Mouse (Mus musculus) kidney, embryonic 15.5 days (tissue): Measurements from ENCODE around the gene Pam16. TPM values are rescaled to one million over a fixed set of nuclear protein-coding genes. Genes with fewer than 3 reads are reported as not detected.

Experiments used
- ATAC-seq: fragments of 200-750 bp; cut with Nextera tagmentation; replicated peaks from 2 replicates; pipeline ENCODE4 v1.8.0; 2017; ENCODE audit warnings: moderate TSS enrichment; ENCODE audit not compliant: low FRiP score
- H3K27ac ChIP-seq: fragments of 300-500 bp; sonication (generic); 2 replicates; pipeline ENCODE4 v1.5.1; 2015; ENCODE audit warnings: mild to moderate bottlenecking, inconsistent platforms
- H3K27me3 ChIP-seq: fragments of 300-500 bp; sonication (generic); 2 replicates; pipeline ENCODE4 v1.6.1; 2015; ENCODE audit warnings: inconsistent platforms
- H3K36me3 ChIP-seq: fragments of 300-500 bp; sonication (generic); 2 replicates; pipeline ENCODE4 v1.6.1; 2015; ENCODE audit warnings: inconsistent platforms
- H3K4me1 ChIP-seq: fragments of 300-500 bp; sonication (generic); 2 replicates; pipeline ENCODE4 v1.6.1; 2015; ENCODE audit warnings: inconsistent platforms
- H3K4me2 ChIP-seq: fragments of 300-500 bp; sonication (generic); 2 replicates; pipeline ENCODE4 v1.6.1; 2015; ENCODE audit warnings: moderate library complexity, mild to moderate bottlenecking, inconsistent platforms
- H3K4me3 ChIP-seq: fragments of 300-500 bp; sonication (generic); replicated peaks from 2 replicates; pipeline ENCODE4 v1.5.1; 2015; ENCODE audit warnings: mild to moderate bottlenecking, inconsistent platforms
- H3K9ac ChIP-seq: fragments of 300-500 bp; sonication (generic); 2 replicates; pipeline ENCODE4 v1.6.1; 2015; ENCODE audit warnings: mild to moderate bottlenecking, inconsistent platforms
- H3K9me3 ChIP-seq: fragments of 300-500 bp; sonication (generic); replicated peaks from 2 replicates; pipeline ENCODE4 v1.6.1; 2016; ENCODE audit warnings: inconsistent platforms
- WGBS: fragments of 180-500 bp; shearing (Covaris S2); methylation state at CpG from one replicate; pipeline ENCODE4 v1.1.7; 2015; ENCODE audit warnings: mixed read lengths; 5-methylcytosine and 5-hydroxymethylcytosine counted together
- polyA plus RNA-seq: library from polyadenylated mRNA; unstranded; fragments of >200 nt; fragmentation: Nextera tagmentation; extraction: Ambion mirVana; gene quantifications from 2 replicates; pipeline ENCODE4 v1.2.1, GENCODE M21; 2015

Pam16 gene
- polyA plus RNA-seq, 1 experiment from 2014 or later = 92.6 TPM

GRCm38 (mm10) chr16:4606431-4607084 is 18.2 kb downstream of the Pam16 start:
- Histone ChIP-seq H3K27ac (peak overlapping the region; percentile 93), H3K27me3 (no peaks in the 10 kb centered on the region), H3K36me3 (peaks cover 29% of the 10 kb centered on the region), H3K4me3 (no peak overlapping the region; the same call in 1 of the 2 replicates), H3K9ac (0 out of 2 replicates have a peak overlapping the region, but pooled peaks have one; percentile 14), H3K9me3 (no peaks in the 10 kb centered on the region), H3K4me1 (peaks cover 76% of the 10 kb centered on the region), H3K4me2 (0 out of 2 replicates have a peak overlapping the region, but pooled peaks have one; percentile 39)
- no peak for ATAC-seq
- WGBS = 11% methylated on average over 5 of the region's 5 CpGs

DNA sequence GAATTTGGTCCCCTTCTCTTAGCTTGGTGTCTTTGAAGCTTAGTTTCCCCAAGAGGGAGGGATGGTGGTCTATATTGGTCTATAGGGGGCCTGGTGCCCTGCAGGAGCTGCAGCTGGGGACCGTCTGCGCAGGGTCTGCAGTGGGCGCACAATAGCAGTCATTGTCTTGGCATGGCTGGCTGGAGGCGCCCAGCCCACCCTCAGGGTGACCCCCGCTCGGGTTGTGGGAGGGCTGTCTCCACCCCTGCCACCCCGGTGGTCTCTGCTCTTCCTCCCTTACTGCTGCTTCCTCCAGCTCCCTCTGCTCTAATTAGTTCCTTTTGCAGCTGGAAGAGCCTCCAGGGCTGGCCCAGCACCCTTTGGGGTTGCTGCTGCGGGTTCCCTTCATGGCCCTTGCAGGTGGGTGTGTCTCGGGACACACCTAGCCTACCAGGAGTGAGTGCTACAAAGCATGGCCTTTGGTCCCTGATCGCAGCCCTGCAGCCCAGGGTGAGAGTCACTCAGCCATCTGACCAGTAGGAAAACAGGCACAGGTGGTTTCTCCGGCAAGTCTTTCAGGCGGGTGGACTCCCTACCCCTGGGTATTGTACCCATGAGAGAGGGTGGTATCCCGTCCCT is 19.2 kb downstream of the Pam16 start:
- WGBS = 50% methylated on average over 13 of the region's 13 CpGs
- H3K9ac ChIP-seq = no peak overlapping the region
- no peaks in the 10 kb centered on the region for H3K9me3 ChIP-seq
- H3K27ac ChIP-seq = peak overlapping the region; percentile 93
- peaks cover 86% of the 10 kb centered on the region for H3K4me1 ChIP-seq
- peak overlapping the region; percentile 39 for H3K4me2 ChIP-seq
- H3K36me3 ChIP-seq = peaks cover 19% of the 10 kb centered on the region
- H3K4me3 ChIP-seq = no peak overlapping the region
- no peaks in the 10 kb centered on the region for H3K27me3 ChIP-seq
- ATAC-seq = no peak

DNA sequence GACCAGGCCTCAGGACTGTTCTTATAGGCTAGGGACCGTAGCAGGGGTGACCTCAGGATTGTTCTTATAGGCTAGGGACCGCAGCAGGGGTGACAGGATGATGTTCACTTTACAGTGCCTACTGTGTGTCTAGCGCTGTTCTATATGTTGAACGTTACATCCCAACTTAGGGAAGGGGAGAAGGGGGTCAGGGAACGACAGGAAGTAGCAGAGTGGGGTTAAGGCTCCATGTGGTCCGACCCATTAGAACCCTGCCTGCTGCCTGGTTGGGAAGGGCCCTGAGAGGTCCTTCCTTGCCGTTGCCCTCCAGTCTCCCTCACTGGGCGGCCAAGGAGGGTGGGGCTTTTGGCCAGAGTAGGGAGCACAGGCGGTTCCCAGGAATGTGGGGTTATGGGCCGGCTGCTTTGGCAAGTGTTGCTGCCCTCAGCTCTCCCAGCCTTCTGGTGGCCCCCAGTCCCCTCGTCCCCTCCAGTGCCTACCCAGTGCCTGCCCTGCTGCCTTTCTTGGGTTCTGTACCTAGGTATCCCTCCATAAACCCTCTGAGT is 20.4 kb downstream of the Pam16 start:
- ATAC-seq = no peak
- Histone ChIP-seq H3K4me2 (peak overlapping the region; percentile 24; the same call in 1 of the 2 replicates), H3K4me1 (peaks cover 96% of the 10 kb centered on the region), H3K36me3 (peaks cover 7% of the 10 kb centered on the region; the same call in 1 of the 2 replicates), H3K9me3 (no peaks in the 10 kb centered on the region), H3K9ac (peak overlapping the region; percentile 11; the same call in 1 of the 2 replicates), H3K27ac (peak overlapping the region; percentile 93), H3K4me3 (no peak overlapping the region), H3K27me3 (no peaks in the 10 kb centered on the region)
- 57% methylated on average over 11 of the region's 11 CpGs for WGBS

GRCm38 (mm10) chr16:4603453-4603837 is 21.3 kb downstream of the Pam16 start:
- H3K27ac ChIP-seq = peak overlapping the region; percentile 93
- H3K9ac ChIP-seq = peak overlapping the region; percentile 11; the same call in 1 of the 2 replicates
- 31% methylated on average over 1 of the region's 1 CpGs for WGBS
- no peak overlapping the region for H3K4me3 ChIP-seq
- no peak for ATAC-seq
- no peaks in the 10 kb centered on the region for H3K36me3 ChIP-seq
- peaks cover 100% of the 10 kb centered on the region for H3K4me1 ChIP-seq
- peak overlapping the region; percentile 24; the same call in 1 of the 2 replicates for H3K4me2 ChIP-seq
- no peaks in the 10 kb centered on the region for H3K27me3 ChIP-seq
- H3K9me3 ChIP-seq = no peaks in the 10 kb centered on the region

DNA sequence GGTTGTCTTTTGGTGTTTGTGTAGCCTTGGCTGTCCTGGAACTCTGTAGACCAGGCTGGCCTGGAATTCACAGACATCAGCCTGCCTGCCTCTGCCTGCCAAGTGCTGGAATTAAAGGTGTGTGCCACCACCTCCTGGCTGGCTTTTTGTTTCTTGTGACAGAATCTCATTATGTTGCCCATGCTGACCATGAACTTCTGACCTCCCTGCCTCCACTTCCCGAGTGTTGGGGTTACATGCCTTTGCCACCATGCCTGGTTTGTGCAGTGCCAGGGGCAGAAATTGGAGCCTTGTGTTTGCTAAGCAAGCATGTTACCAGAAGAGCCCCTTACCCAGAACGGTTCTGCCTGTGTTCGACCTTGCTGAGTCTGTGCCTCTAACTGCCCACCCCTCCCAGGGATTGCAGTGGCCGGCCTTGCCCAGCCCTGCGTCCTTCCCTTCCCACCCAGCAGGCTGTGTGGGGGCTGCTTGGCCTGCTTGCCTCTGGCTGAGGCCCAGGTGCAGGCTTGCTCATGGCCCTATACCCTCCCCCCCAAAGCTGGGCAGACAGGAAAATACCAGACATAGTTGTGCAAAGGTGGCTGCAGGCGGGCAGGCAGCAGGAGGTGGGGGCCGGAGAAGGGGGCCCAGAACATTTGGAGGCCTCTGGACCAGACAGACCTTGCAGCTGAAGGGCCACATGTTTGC is 21.9 kb downstream of the Pam16 start:
- Histone ChIP-seq H3K9ac (peak overlapping the region; percentile 27; the same call in 1 of the 2 replicates), H3K4me1 (peaks cover 100% of the 10 kb centered on the region)
- WGBS = 15% methylated on average over 7 of the region's 7 CpGs

DNA sequence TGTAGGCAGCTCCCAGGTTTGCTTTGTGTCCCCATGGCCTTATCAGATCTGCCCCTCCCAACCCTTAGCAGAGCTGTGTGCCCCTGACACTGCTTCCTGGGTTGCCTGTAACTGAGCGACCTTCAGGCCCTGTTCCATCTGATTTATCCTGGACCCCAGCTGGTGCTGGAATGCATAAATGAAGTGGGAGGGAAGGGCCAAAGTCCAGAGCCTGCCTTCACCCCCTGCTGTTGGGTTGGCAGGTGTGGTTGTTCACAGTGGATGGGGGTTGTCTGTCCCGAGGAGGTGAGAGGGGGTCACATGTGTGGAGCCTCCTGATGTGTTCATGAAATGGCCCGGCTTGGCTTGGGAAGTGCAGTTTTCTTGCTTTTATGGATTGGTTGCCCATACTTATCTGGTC is 22.6 kb downstream of the Pam16 start:
- WGBS = 15% methylated on average over 3 of the region's 3 CpGs
- no peak overlapping the region for H3K4me3 ChIP-seq
- no peaks in the 10 kb centered on the region for H3K36me3 ChIP-seq
- ATAC-seq = peak; percentile 45
- H3K9ac ChIP-seq = 0 out of 2 replicates have a peak overlapping the region, but pooled peaks have one; percentile 16
- no peaks in the 10 kb centered on the region for H3K27me3 ChIP-seq
- H3K4me2 ChIP-seq = peak overlapping the region; percentile 24
- H3K9me3 ChIP-seq = no peaks in the 10 kb centered on the region
- H3K4me1 ChIP-seq = peaks cover 100% of the 10 kb centered on the region
- peak overlapping the region; percentile 93 for H3K27ac ChIP-seq

More for the DNA sequence above, 21.9 kb downstream of the Pam16 start:
- Histone ChIP-seq H3K9me3 (no peaks in the 10 kb centered on the region), H3K4me3 (no peak overlapping the region), H3K27ac (peak overlapping the region; percentile 93), H3K36me3 (no peaks in the 10 kb centered on the region), H3K27me3 (no peaks in the 10 kb centered on the region), H3K4me2 (peak overlapping the region; percentile 24)
- ATAC-seq = peak; percentile 64

DNA sequence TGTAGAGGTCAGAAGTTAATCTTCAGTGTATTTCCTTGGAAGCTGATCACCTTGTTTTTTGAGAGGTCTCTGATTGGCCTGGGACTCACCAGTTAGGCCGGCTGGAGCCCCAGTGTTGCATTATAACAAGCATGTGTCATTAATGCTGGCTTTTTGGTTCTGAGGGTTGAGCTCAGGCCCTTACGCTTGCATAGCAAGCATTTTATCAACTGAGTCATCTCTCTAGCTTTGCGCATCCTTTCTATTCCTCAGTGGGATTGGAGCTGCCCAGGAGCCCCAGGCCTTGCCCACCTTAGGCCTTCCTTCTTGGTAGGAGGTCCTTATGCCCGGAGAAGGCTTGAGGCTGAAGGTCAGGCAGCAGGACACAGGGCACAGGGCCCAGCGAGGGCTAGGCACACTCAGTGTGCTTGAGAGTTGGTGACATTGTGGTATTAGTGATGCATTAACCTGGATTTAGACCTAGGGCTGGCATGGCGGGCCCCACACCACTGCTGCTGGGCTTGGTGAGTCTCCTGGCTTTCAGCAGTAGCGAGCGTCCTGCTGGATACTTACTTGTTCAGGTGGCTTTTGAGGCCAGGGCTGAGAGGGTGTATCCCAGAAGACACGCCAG is 24.0 kb downstream of the Pam16 start:
- H3K4me2 ChIP-seq = 0 out of 2 replicates have a peak overlapping the region, but pooled peaks have one; percentile 4
- peaks cover 100% of the 10 kb centered on the region for H3K4me1 ChIP-seq
- no peaks in the 10 kb centered on the region for H3K36me3 ChIP-seq
- ATAC-seq = no peak
- peak overlapping the region; percentile 93 for H3K27ac ChIP-seq
- 69% methylated on average over 9 of the region's 9 CpGs for WGBS
- H3K27me3 ChIP-seq = no peaks in the 10 kb centered on the region
- peak overlapping the region; percentile 8; the same call in 1 of the 2 replicates for H3K9ac ChIP-seq
- no peak overlapping the region for H3K4me3 ChIP-seq
- H3K9me3 ChIP-seq = no peaks in the 10 kb centered on the region

DNA sequence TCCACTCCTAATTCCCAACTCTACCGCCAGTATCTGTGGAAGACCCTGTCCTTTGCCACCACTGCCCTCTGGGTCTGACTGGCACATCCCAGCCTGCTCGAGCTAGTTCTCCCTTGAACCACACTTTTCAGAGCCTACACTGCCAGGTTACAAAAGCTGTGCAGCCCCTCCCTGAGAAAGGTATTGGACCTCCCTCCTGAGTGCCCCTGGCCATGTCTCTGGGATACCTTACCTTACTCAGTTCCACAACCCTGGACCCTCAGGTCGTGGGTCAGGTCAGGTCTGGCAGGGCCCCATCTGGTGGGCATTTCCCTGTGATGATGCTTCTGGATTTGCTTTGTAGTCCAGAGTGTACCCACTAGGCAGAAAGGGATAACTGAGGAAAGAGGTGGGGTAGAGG is 25.2 kb downstream of the Pam16 start:
- Histone ChIP-seq H3K4me2 (no peak overlapping the region), H3K9me3 (no peaks in the 10 kb centered on the region), H3K4me3 (no peak overlapping the region), H3K27me3 (no peaks in the 10 kb centered on the region), H3K36me3 (no peaks in the 10 kb centered on the region), H3K4me1 (peaks cover 93% of the 10 kb centered on the region), H3K9ac (no peak overlapping the region), H3K27ac (peak overlapping the region; percentile 93)
- 79% methylated on average over 3 of the region's 3 CpGs for WGBS
- ATAC-seq = no peak

- H3K27me3 ChIP-seq = no peaks in the 10 kb centered on the region
- peaks cover 88% of the 10 kb centered on the region for H3K4me1 ChIP-seq
- H3K36me3 ChIP-seq = no peaks in the 10 kb centered on the region
- no peak overlapping the region; the same call in 1 of the 2 replicates for H3K4me3 ChIP-seq
- peak overlapping the region; percentile 88 for H3K4me2 ChIP-seq
- peak overlapping the region; percentile 12; the same call in 1 of the 2 replicates for H3K9ac ChIP-seq
- no peaks in the 10 kb centered on the region for H3K9me3 ChIP-seq
- peak overlapping the region; percentile 93 for H3K27ac ChIP-seq
- ATAC-seq = no peak
- 24% methylated on average over 6 of the region's 6 CpGs for WGBS
These were observed 25.8 kb downstream of the Pam16 start for GRCm38 (mm10) chr16:4598891-4599543.

- ATAC-seq = no peak
- 58% methylated on average over 5 of the region's 5 CpGs for WGBS
- Histone ChIP-seq H3K9me3 (no peaks in the 10 kb centered on the region), H3K4me2 (peak overlapping the region; percentile 88), H3K4me1 (peaks cover 88% of the 10 kb centered on the region), H3K27me3 (no peaks in the 10 kb centered on the region), H3K4me3 (0 out of 2 replicates have a peak overlapping the region, but pooled peaks have one; percentile 79), H3K27ac (peak overlapping the region; percentile 97), H3K9ac (0 out of 2 replicates have a peak overlapping the region, but pooled peaks have one; percentile 12), H3K36me3 (no peaks in the 10 kb centered on the region)
These were observed 26.7 kb downstream of the Pam16 start for GRCm38 (mm10) chr16:4598041-4598440.

GRCm38 (mm10) chr16:4597296-4597695 is 27.5 kb downstream of the Pam16 start:
- peak overlapping the region; percentile 79 for H3K4me3 ChIP-seq
- peak overlapping the region; percentile 88 for H3K4me2 ChIP-seq
- no peak for ATAC-seq
- H3K4me1 ChIP-seq = peaks cover 88% of the 10 kb centered on the region
- peak overlapping the region; percentile 97 for H3K27ac ChIP-seq
- H3K9ac ChIP-seq = peak overlapping the region; percentile 17; the same call in 1 of the 2 replicates
- no peaks in the 10 kb centered on the region for H3K36me3 ChIP-seq
- H3K27me3 ChIP-seq = no peaks in the 10 kb centered on the region
- no peaks in the 10 kb centered on the region for H3K9me3 ChIP-seq
- WGBS = 54% methylated on average over 7 of the region's 7 CpGs
